Mouse (Mus musculus) forebrain, embryonic 13.5 days (tissue): ENCODE results near the gene Slc35b2. TPM values are rescaled to one million over a fixed set of nuclear protein-coding genes. Genes with fewer than 3 reads are reported as not detected.

Experiments used
- ATAC-seq: fragments of 200-750 bp; cut with Nextera tagmentation; 2 replicates; pipeline ENCODE4 v1.8.0; 2017
- H3K27ac ChIP-seq: fragments of 300-500 bp; sonication (generic); 2 replicates; pipeline ENCODE4 v1.5.1; 2015; ENCODE audit warnings: inconsistent platforms, mild to moderate bottlenecking, moderate library complexity
- H3K27me3 ChIP-seq: fragments of 300-500 bp; sonication (generic); 2 replicates; pipeline ENCODE4 v1.6.1; 2015; ENCODE audit warnings: mild to moderate bottlenecking, inconsistent platforms
- H3K36me3 ChIP-seq: fragments of 300-500 bp; sonication (generic); 2 replicates; pipeline ENCODE4 v1.6.1; 2015; ENCODE audit warnings: mild to moderate bottlenecking, inconsistent platforms; ENCODE audit not compliant: poor library complexity, severe bottlenecking
- H3K4me1 ChIP-seq: fragments of 300-500 bp; sonication (generic); 2 replicates; pipeline ENCODE4 v1.6.1; 2015; ENCODE audit warnings: inconsistent platforms
- H3K4me2 ChIP-seq: fragments of 300-500 bp; sonication (generic); 2 replicates; pipeline ENCODE4 v1.6.1; 2015; ENCODE audit warnings: inconsistent platforms, mild to moderate bottlenecking, moderate library complexity
- H3K4me3 ChIP-seq: fragments of 300-500 bp; sonication (generic); 2 replicates; pipeline ENCODE4 v1.5.1; 2015; ENCODE audit warnings: mild to moderate bottlenecking, inconsistent platforms
- H3K9ac ChIP-seq: fragments of 300-500 bp; sonication (generic); 2 replicates; pipeline ENCODE4 v1.6.1; 2015; ENCODE audit warnings: mild to moderate bottlenecking, inconsistent platforms
- H3K9me3 ChIP-seq: fragments of 300-500 bp; sonication (generic); replicated peaks from 2 replicates; pipeline ENCODE4 v1.6.1; 2016; ENCODE audit warnings: inconsistent platforms
- WGBS: fragments of 180-500 bp; shearing (Covaris S2); methylation state at CpG from one replicate; pipeline ENCODE4 v1.1.7; 2015; 5-methylcytosine and 5-hydroxymethylcytosine counted together
- polyA plus RNA-seq: library from polyadenylated mRNA; unstranded; fragments of >200 nt; fragmentation: Nextera tagmentation; extraction: Ambion mirVana; gene quantifications from 2 replicates; pipeline ENCODE4 v1.2.1, GENCODE M21; 2015

Gene Slc35b2
- polyA plus RNA-seq, 1 experiment from 2014 or later: 89.1 TPM

DNA sequence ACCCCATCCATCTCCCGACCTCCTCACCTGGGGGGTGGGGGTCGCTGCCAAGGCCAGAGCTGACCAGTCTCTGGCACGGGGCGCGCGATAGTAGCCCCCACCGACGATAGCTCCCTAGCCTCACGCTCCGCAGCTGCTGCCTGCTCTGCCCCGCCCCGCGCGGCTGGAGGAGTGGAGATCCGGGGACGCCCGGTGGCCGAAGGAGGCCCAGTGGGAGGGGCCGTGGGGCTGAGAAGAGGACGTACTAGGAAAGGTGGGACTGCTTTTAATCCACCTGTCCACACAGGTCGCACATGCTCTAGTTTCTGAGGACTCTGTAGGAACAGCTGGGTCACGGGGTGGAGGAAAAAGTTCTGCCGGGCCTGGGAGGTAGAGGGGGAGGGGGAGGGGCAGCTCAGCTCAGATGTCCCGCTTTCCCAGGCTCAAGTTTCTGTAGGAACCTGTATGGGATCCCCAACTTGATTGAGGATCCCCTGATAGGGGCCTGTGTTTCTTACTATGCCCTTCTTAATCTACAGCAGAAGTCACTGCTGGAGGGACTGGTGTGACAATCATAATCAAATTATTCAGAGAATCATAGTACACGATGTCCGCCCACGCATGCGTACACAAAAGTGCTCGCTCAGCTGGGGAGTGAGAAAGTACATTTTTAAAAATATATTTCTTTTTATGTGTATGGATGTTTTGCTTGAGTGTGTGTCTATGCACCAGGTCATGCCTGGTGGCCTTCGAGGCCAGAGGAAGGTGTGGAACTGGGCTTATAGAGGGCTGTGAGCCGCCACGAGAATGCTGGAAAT lies 36.0 kb downstream of the Slc35b2 start, which contains the start of gene Slc29a1:
Gene Slc29a1 (minus strand): TSS at position 161 of the 797 bp plus-strand sequence.
- Histone ChIP-seq H3K9ac (peak within 1 kb of the TSS; percentile 55), H3K4me1 (peaks cover 44% of the 10 kb centered on the region), H3K27ac (no peak within 1 kb of the TSS), H3K4me2 (peak within 1 kb of the TSS; percentile 62), H3K4me3 (peak within 1 kb of the TSS; percentile 32), H3K27me3 (peaks cover 38% of the 10 kb centered on the region), H3K9me3 (no peaks in the 10 kb centered on the region), H3K36me3 (no peaks in the 10 kb centered on the region)
- 15% methylated on average over 31 of the region's 32 CpGs for WGBS
- ATAC-seq: no peak

DNA sequence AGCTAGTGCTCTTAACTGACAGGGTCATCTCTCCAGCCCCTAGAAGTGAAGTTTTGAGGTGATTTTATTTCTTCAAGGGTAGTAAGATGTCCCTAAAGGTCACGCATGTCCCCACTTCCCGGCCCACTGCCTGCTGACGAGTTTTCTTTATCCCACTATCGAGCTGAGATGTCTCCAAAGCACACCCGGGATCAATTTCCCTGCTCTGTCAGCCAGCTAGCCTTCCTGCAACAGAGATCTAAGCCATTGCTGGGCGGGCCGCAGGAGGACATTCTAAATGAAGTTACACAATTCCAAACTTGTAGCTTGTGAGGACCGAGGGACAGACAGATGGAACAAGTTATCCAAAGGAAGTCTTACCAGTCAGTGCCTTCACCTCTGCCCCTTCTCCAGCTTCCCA lies 36.6 kb downstream of the Slc35b2 start:
- Histone ChIP-seq H3K27ac (no peak overlapping the region), H3K9me3 (no peaks in the 10 kb centered on the region), H3K4me1 (peaks cover 38% of the 10 kb centered on the region), H3K4me2 (no peak overlapping the region), H3K4me3 (no peak overlapping the region), H3K9ac (no peak overlapping the region; the same call in 1 of the 2 replicates), H3K27me3 (peaks cover 38% of the 10 kb centered on the region), H3K36me3 (no peaks in the 10 kb centered on the region)
- ATAC-seq: no peak
- WGBS: 60% methylated on average over 8 of the region's 8 CpGs

DNA sequence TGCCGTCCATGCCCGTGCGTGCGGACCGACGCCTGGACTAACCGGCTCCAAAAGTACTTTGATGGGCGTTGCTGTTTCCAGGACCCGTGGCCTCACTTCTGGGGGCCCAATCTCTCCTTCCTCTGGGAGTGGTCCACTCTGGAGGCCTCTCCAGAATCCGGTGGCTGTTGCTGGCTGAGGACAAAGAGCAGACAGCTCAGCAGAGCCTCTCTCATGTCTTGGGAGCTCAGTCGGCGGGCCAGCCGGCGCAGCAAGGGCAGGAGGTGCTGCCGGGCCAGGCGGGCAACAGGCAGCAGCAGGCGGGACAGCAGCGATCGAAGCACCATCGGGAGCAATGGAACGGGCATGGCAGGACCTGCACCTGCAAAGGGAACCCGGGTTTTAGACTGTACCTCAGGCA lies 37.7 kb downstream of the Slc35b2 start:
- WGBS: 12% methylated on average over 22 of the region's 22 CpGs
- Histone ChIP-seq H3K9ac (no peak overlapping the region), H3K36me3 (no peaks in the 10 kb centered on the region), H3K27me3 (peaks cover 38% of the 10 kb centered on the region), H3K4me2 (no peak overlapping the region), H3K4me3 (no peak overlapping the region), H3K27ac (no peak overlapping the region), H3K9me3 (no peaks in the 10 kb centered on the region), H3K4me1 (peaks cover 27% of the 10 kb centered on the region)
- no peak for ATAC-seq

DNA sequence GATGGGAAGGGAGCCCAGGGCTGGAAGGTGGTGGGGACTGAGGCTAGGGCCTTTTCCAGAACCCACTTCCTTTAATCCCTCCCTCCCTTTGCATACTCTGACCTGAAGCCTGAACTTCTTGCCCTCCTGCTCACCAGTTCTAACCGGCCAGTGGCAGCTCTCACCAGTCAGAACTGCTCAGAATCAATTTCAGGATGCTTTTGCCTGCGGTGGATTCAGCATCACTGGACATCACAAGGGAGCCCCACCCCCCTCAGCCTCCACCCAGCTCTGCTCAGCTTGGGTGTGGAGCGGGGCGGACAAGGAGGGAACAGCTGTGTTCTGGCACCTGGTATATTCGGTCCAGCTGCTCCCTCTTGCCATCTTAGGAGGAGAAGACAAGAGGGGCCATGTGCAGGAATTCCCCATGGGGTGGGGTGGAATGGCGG lies 38.2 kb downstream of the Slc35b2 start, which contains the start of gene Mymx:
Gene Mymx (minus strand): TSS at position 226 of the 428 bp plus-strand sequence.
- H3K36me3 ChIP-seq: no peaks in the 10 kb centered on the region
- 38% methylated on average over 6 of the region's 6 CpGs for WGBS
- H3K4me2 ChIP-seq: no peak within 1 kb of the TSS
- H3K4me3 ChIP-seq: no peak within 1 kb of the TSS
- no peak for ATAC-seq
- peaks cover 36% of the 10 kb centered on the region for H3K27me3 ChIP-seq
- H3K9me3 ChIP-seq: no peaks in the 10 kb centered on the region
- no peak within 1 kb of the TSS for H3K27ac ChIP-seq
- H3K4me1 ChIP-seq: peaks cover 22% of the 10 kb centered on the region
- no peak within 1 kb of the TSS for H3K9ac ChIP-seq

DNA sequence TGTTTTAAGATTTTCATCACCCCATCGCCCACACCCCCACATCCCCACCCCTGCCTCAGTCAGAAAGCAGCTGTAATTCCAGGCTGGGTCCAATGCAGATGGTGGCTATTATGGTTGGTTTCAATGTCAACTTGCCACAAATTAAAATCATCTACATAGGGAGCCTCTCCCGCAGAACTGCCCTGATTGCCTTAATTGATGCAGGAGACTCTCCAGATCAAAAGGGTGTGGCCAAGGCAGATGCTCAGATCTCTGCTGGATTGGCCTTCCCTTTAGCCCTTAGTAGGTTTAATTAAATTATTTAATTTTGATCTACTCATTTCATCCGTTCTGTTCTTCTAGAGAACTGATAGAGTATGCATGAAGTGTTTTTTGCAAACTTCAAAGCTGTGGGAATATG lies 39.3 kb downstream of the Slc35b2 start:
- Histone ChIP-seq H3K27me3 (peaks cover 32% of the 10 kb centered on the region), H3K9me3 (no peaks in the 10 kb centered on the region; the same call in 1 of the 2 replicates), H3K4me1 (peaks cover 18% of the 10 kb centered on the region), H3K4me3 (no peak overlapping the region), H3K9ac (no peak overlapping the region), H3K36me3 (no peaks in the 10 kb centered on the region), H3K27ac (no peak overlapping the region), H3K4me2 (no peak overlapping the region)
- 71% methylated on average over 3 of the region's 3 CpGs for WGBS
- ATAC-seq: no peak

DNA sequence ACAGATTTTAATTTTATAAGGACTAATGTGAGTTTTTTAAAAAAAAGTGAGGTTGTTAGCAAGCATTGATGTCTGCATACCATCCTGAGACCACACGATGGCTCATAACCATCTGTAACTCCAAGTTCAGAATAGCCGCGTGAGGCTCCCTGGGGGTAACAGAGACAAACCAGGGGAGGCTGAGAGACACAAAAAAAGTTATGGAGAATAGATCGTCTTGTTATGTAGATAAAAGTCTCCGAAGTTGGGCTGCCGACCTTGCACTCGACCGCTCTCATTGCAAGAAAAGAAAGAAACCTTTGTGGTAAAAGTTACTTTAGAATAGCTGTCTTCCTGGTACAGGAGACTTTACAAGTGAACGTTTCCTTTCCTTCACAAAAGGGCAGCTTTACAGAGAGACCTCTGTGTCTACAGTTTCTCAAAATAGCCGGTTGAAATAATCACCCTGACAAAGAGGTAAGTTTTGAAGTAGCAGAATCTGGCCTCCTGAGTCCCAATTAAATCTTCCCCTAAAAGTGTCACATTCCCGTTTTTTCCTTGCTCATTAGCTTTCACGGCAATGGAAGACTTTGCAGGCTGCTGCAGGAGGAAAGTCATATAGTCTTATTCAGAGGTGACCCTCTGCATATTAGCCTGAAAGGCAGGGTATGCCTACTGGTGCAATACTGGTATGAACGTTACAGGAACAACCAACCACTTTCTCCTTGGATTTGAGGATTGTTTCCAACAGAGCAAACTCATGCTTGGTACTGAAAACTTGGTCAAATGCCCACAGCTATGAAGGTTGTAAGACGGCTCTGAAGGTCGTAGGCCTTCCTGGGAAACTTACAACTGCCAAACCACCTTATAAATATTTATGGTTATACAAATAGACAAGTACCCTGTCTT lies 43.6 kb downstream of the Slc35b2 start:
- no peak for ATAC-seq
- Histone ChIP-seq H3K9ac (no peak overlapping the region), H3K4me2 (no peak overlapping the region), H3K27me3 (peaks cover 2% of the 10 kb centered on the region; the same call in 1 of the 2 replicates), H3K27ac (no peak overlapping the region), H3K4me3 (no peak overlapping the region), H3K9me3 (no peaks in the 10 kb centered on the region; the same call in 1 of the 2 replicates), H3K36me3 (no peaks in the 10 kb centered on the region), H3K4me1 (no peaks in the 10 kb centered on the region)
- 79% methylated on average over 15 of the region's 15 CpGs for WGBS

DNA sequence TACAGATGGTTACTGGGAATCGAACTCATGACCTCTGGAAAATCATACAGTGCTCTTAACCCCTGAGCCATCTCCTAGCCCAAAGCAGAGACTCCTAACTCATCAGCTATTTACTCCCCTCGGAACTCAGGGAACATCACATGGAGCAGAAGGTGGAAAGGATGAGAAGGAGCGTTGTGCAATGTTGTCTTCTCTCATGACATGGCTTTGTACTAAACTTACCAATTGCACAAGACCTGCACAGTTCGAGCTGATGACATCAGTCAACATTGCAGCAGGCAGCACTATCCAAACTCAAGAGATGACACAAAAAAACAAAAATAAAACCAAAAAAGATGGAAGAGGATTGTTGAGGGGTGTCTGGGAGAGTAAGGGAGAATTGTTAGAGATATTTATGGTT lies 44.7 kb downstream of the Slc35b2 start:
- Histone ChIP-seq H3K4me2 (no peak overlapping the region), H3K4me1 (no peaks in the 10 kb centered on the region), H3K9ac (no peak overlapping the region), H3K27ac (no peak overlapping the region), H3K36me3 (no peaks in the 10 kb centered on the region), H3K27me3 (no peaks in the 10 kb centered on the region), H3K4me3 (no peak overlapping the region), H3K9me3 (no peaks in the 10 kb centered on the region; the same call in 1 of the 2 replicates)
- no peak for ATAC-seq
- WGBS: 83% methylated on average over 4 of the region's 4 CpGs

DNA sequence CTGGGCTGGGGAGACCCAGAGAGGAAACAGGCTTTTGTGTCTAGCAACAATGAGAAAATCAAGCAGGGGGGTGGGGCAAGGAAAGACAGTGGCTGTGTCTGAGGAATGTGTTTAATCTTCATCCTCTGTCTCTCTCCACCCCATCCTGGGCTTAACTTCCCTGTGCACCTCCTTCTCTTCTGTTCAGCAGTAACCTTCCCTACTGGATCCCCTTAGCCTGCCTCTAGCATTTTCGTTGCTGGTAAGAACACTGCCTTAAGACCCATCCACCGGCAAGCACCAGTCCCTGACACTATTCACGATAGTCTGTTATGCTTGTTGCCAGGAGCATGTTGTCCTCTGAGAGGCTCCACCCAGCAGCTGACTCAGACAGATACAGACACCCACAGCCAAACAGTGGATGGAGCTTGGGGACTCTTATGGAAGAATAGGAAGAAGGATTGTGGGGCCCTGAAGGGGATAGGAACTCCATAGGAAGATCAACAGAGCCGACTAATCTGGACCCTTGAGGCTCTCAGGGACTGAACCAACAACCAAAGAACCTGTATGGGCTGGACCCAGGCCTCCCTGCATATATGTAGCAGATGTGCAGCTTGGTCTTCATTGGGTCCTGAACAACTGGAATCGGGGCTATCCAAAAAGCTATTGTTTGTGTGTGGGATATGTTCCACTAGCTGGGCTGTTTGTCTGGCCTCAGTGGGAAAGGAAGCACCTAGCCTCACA lies 46.6 kb downstream of the Slc35b2 start:
- no peaks in the 10 kb centered on the region for H3K36me3 ChIP-seq
- WGBS: 35% methylated on average over 5 of the region's 5 CpGs
- H3K9me3 ChIP-seq: no peaks in the 10 kb centered on the region; the same call in 1 of the 2 replicates
- no peak for ATAC-seq
- H3K27ac ChIP-seq: no peak overlapping the region
- no peak overlapping the region for H3K4me2 ChIP-seq
- H3K27me3 ChIP-seq: no peaks in the 10 kb centered on the region
- H3K4me1 ChIP-seq: no peaks in the 10 kb centered on the region
- H3K9ac ChIP-seq: no peak overlapping the region
- no peak overlapping the region for H3K4me3 ChIP-seq

DNA sequence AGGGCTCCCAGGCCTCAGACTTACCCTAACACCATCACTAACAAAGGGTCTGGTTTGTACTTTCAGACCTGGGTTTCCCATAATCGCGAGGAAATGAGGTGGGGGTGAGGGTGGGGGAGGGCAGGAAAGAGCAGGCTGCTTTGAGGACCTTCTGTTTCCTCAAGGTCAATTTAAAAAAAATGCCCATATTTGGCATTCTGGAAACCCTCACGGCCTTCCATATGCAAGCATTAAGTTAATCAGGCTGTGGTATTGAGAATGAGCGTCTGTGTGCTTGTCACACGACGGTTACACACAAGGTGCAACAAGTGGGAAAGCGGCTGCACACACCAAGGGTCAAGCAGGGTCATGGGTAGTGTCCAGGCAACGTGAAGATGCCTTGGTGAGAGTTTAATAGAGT lies 48.3 kb downstream of the Slc35b2 start:
- 81% methylated on average over 8 of the region's 8 CpGs for WGBS
- no peaks in the 10 kb centered on the region; the same call in 1 of the 2 replicates for H3K9me3 ChIP-seq
- H3K4me1 ChIP-seq: no peaks in the 10 kb centered on the region
- ATAC-seq: no peak
- no peaks in the 10 kb centered on the region for H3K36me3 ChIP-seq
- no peak overlapping the region for H3K4me3 ChIP-seq
- no peaks in the 10 kb centered on the region for H3K27me3 ChIP-seq
- H3K9ac ChIP-seq: no peak overlapping the region
- no peak overlapping the region for H3K4me2 ChIP-seq
- no peak overlapping the region for H3K27ac ChIP-seq

DNA sequence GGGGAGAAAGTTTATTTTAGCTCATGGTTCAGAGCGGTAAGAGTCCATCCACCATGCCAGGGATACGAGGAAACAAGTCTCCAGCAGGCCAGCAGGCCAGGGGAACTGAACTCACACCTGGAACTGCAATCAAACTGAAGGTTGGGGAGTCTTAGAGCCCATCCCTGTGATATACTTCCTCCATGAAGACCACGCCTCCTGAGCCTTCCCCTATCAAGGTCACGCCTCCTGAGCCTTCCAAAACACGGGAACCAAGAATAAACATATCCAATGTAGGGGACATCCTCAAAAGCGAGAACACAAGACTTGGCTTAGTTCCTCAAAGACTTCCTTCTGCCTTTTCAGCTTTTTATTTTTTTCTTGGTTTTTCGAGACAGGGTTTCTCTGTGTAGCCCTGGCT lies 49.2 kb downstream of the Slc35b2 start:
- WGBS: 90% methylated on average over 7 of the region's 7 CpGs
- no peak overlapping the region for H3K4me3 ChIP-seq
- no peak overlapping the region for H3K27ac ChIP-seq
- no peak overlapping the region for H3K4me2 ChIP-seq
- ATAC-seq: no peak
- no peaks in the 10 kb centered on the region for H3K4me1 ChIP-seq
- no peaks in the 10 kb centered on the region for H3K9me3 ChIP-seq
- H3K27me3 ChIP-seq: no peaks in the 10 kb centered on the region
- no peaks in the 10 kb centered on the region for H3K36me3 ChIP-seq
- H3K9ac ChIP-seq: no peak overlapping the region

DNA sequence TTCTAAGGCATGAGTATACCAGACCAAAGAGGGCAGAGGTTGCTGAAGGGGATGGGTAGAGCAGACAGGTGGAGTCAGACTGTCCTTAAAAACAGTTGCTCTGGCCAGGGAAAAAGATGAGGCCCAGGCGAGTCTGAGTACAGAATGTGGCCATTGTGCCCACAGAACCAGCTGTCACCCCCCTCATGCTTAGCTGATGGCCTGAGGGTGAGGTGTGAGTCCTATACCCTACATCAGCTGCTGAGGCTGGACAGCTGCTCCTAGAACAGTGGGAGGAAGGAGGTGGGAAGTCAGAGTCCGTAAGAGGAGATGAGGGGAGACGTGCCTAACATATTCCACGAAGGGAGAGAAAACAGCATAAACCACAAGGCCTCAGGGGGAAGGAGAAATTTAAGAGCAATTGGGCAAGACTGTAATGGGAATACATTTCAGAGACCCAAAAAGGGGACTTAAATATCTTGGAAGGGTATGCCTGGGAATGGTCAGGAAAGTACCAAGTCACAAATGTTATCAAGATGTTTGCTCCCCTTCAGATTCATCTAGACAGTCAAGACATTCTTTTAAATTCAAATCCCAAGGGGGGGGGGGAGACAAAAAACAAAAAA lies 52.5 kb downstream of the Slc35b2 start:
- H3K27me3 ChIP-seq: no peaks in the 10 kb centered on the region
- no peak for ATAC-seq
- peaks cover 6% of the 10 kb centered on the region; the same call in 1 of the 2 replicates for H3K4me1 ChIP-seq
- H3K9ac ChIP-seq: no peak overlapping the region
- H3K4me3 ChIP-seq: no peak overlapping the region
- H3K36me3 ChIP-seq: no peaks in the 10 kb centered on the region
- H3K27ac ChIP-seq: no peak overlapping the region
- H3K4me2 ChIP-seq: no peak overlapping the region
- WGBS: 69% methylated on average over 4 of the region's 4 CpGs
- no peaks in the 10 kb centered on the region for H3K9me3 ChIP-seq
